Mouse (Mus musculus) midbrain, embryonic 11.5 days (tissue): ENCODE results near the gene Foxk1. TPM values are rescaled to one million over a fixed set of nuclear protein-coding genes. Genes with fewer than 3 reads are reported as not detected.

Source experiments
- ATAC-seq: fragments of 200-750 bp; cut with Nextera tagmentation; 2 replicates; pipeline ENCODE4 v1.8.0; 2017; ENCODE audit warnings: moderate TSS enrichment, moderate library complexity; ENCODE audit not compliant: low FRiP score
- DNase-seq: peaks from one replicate; pipeline ENCODE4 v3.0.0; 2015; ENCODE audit warnings: low spot score; ENCODE audit errors: missing footprints
- H3K27ac ChIP-seq: fragments of 300-500 bp; sonication (generic); 2 replicates; pipeline ENCODE4 v1.5.1; 2014; ENCODE audit warnings: low read depth, low read length
- H3K27me3 ChIP-seq: fragments of 300-500 bp; sonication (generic); 2 replicates; pipeline ENCODE4 v1.6.1; 2014; ENCODE audit warnings: mild to moderate bottlenecking, low read length, moderate library complexity, mixed read lengths; ENCODE audit not compliant: control insufficient read depth, insufficient read depth
- H3K36me3 ChIP-seq: fragments of 300-500 bp; sonication (generic); 2 replicates; pipeline ENCODE4 v1.6.1; 2014; ENCODE audit warnings: mild to moderate bottlenecking, low read length, moderate library complexity, mixed read lengths; ENCODE audit not compliant: control insufficient read depth, insufficient read depth
- H3K4me1 ChIP-seq: fragments of 300-500 bp; sonication (generic); 2 replicates; pipeline ENCODE4 v1.6.1; 2014; ENCODE audit warnings: low read length; ENCODE audit not compliant: control insufficient read depth, insufficient read depth
- H3K4me2 ChIP-seq: fragments of 300-500 bp; sonication (generic); 2 replicates; pipeline ENCODE4 v1.6.1; 2014; ENCODE audit warnings: mild to moderate bottlenecking, moderate library complexity
- H3K4me3 ChIP-seq: fragments of 300-500 bp; sonication (generic); 2 replicates; pipeline ENCODE4 v1.5.1; 2014; ENCODE audit warnings: low read depth, low read length
- H3K9ac ChIP-seq: fragments of 300-500 bp; sonication (generic); 2 replicates; pipeline ENCODE4 v1.6.1; 2014; ENCODE audit warnings: low read length
- H3K9me3 ChIP-seq: fragments of 300-500 bp; sonication (generic); 2 replicates; pipeline ENCODE4 v1.6.1; 2016; ENCODE audit warnings: low read length; ENCODE audit not compliant: control insufficient read depth
- WGBS: fragments of 180-500 bp; shearing (Covaris S2); extraction: QIAGEN DNeasy Blood & Tissue Kit; methylation state at CpG from one replicate; pipeline ENCODE4 v1.1.7; 2014; 5-methylcytosine and 5-hydroxymethylcytosine counted together
- polyA plus RNA-seq: library from polyadenylated mRNA; unstranded; fragments of >200 nt; fragmentation: Nextera tagmentation; extraction: Ambion mirVana; gene quantifications from 2 replicates; pipeline ENCODE4 v1.2.1, GENCODE M21; 2014

The Foxk1 gene
- polyA plus RNA-seq, 1 experiment from 2014 or later, result 4.0 TPM

- no peaks in the 10 kb centered on the region for H3K9me3 ChIP-seq
- 86% methylated on average over 4 of the region's 4 CpGs for WGBS
These were observed 30.7 kb upstream of the Foxk1 start for GRCm38 (mm10) chr5:142370406-142371171.

GRCm38 (mm10) chr5:142371172-142372155 lies 29.8 kb upstream of the Foxk1 start:
- H3K4me1 ChIP-seq, result peaks cover 41% of the 10 kb centered on the region
- no peak overlapping the region for H3K4me3 ChIP-seq
- ATAC-seq (peak; percentile 74), DNase-seq (peak; percentile 96)
- WGBS, result 2% methylated on average over 24 of the region's 24 CpGs
- H3K9me3 ChIP-seq, result no peaks in the 10 kb centered on the region
- H3K27me3 ChIP-seq, result no peaks in the 10 kb centered on the region
- peak overlapping the region; percentile 46 for H3K9ac ChIP-seq
- H3K27ac ChIP-seq, result peak overlapping the region; percentile 99
- H3K36me3 ChIP-seq, result no peaks in the 10 kb centered on the region
- H3K4me2 ChIP-seq, result peak overlapping the region; percentile 19

More at GRCm38 (mm10) chr5:142370406-142371171, 30.7 kb upstream of the Foxk1 start:
- peaks cover 41% of the 10 kb centered on the region for H3K4me1 ChIP-seq
- peak overlapping the region; percentile 19; the same call in 1 of the 2 replicates for H3K4me2 ChIP-seq
- no peaks in the 10 kb centered on the region for H3K27me3 ChIP-seq
- peak overlapping the region; percentile 46; the same call in 1 of the 2 replicates for H3K9ac ChIP-seq
- H3K4me3 ChIP-seq, result no peak overlapping the region
- ATAC-seq, result no peak
- peak overlapping the region; percentile 99 for H3K27ac ChIP-seq
- no peaks in the 10 kb centered on the region for H3K36me3 ChIP-seq
- no peak for DNase-seq

- Histone ChIP-seq H3K4me2 (peak overlapping the region; percentile 6; the same call in 1 of the 2 replicates), H3K9ac (peak overlapping the region; percentile 35; the same call in 1 of the 2 replicates), H3K4me3 (no peak overlapping the region), H3K9me3 (no peaks in the 10 kb centered on the region), H3K27me3 (no peaks in the 10 kb centered on the region), H3K36me3 (no peaks in the 10 kb centered on the region), H3K27ac (peak overlapping the region; percentile 99), H3K4me1 (peaks cover 35% of the 10 kb centered on the region)
- DNase-seq (peak; percentile 94), ATAC-seq (no peak)
- 8% methylated on average over 6 of the region's 6 CpGs for WGBS
These were observed 29.1 kb upstream of the Foxk1 start for GRCm38 (mm10) chr5:142372207-142372606.

GRCm38 (mm10) chr5:142374343-142374742 lies 27.0 kb upstream of the Foxk1 start:
- Histone ChIP-seq H3K9me3 (no peaks in the 10 kb centered on the region), H3K27ac (no peak overlapping the region), H3K4me2 (no peak overlapping the region), H3K4me1 (peaks cover 24% of the 10 kb centered on the region), H3K9ac (no peak overlapping the region), H3K27me3 (no peaks in the 10 kb centered on the region), H3K36me3 (no peaks in the 10 kb centered on the region), H3K4me3 (no peak overlapping the region)
- DNase-seq, result no peak
- ATAC-seq, result no peak
- WGBS, result 92% methylated on average over 9 of the region's 9 CpGs

GRCm38 (mm10) chr5:142375641-142376040 lies 25.7 kb upstream of the Foxk1 start:
- ATAC-seq (no peak), DNase-seq (no peak)
- Histone ChIP-seq H3K27ac (no peak overlapping the region), H3K36me3 (no peaks in the 10 kb centered on the region), H3K4me1 (peaks cover 24% of the 10 kb centered on the region), H3K9ac (no peak overlapping the region), H3K9me3 (no peaks in the 10 kb centered on the region), H3K4me3 (no peak overlapping the region), H3K4me2 (no peak overlapping the region), H3K27me3 (no peaks in the 10 kb centered on the region)
- 97% methylated on average over 5 of the region's 5 CpGs for WGBS

GRCm38 (mm10) chr5:142376071-142376470 lies 25.2 kb upstream of the Foxk1 start:
- H3K27ac ChIP-seq, result no peak overlapping the region
- no peaks in the 10 kb centered on the region for H3K9me3 ChIP-seq
- H3K36me3 ChIP-seq, result no peaks in the 10 kb centered on the region
- no peak overlapping the region for H3K9ac ChIP-seq
- H3K27me3 ChIP-seq, result no peaks in the 10 kb centered on the region
- no peak overlapping the region for H3K4me3 ChIP-seq
- no peak overlapping the region for H3K4me2 ChIP-seq
- WGBS, result 89% methylated on average over 6 of the region's 6 CpGs
- ATAC-seq, result no peak
- no peak for DNase-seq
- peaks cover 19% of the 10 kb centered on the region for H3K4me1 ChIP-seq

- Histone ChIP-seq H3K36me3 (no peaks in the 10 kb centered on the region), H3K4me3 (no peak overlapping the region), H3K4me1 (peaks cover 4% of the 10 kb centered on the region), H3K4me2 (no peak overlapping the region), H3K27ac (no peak overlapping the region), H3K9ac (no peak overlapping the region), H3K9me3 (no peaks in the 10 kb centered on the region), H3K27me3 (no peaks in the 10 kb centered on the region)
- WGBS, result 76% methylated on average over 2 of the region's 2 CpGs
- no peak for DNase-seq
- ATAC-seq, result no peak
These were observed 23.2 kb upstream of the Foxk1 start for GRCm38 (mm10) chr5:142378068-142378467.

- no peaks in the 10 kb centered on the region for H3K9me3 ChIP-seq
- H3K4me1 ChIP-seq, result peaks cover 12% of the 10 kb centered on the region
- H3K4me3 ChIP-seq, result no peak overlapping the region
- no peak overlapping the region for H3K4me2 ChIP-seq
- no peak overlapping the region for H3K9ac ChIP-seq
- no peaks in the 10 kb centered on the region for H3K27me3 ChIP-seq
- no peaks in the 10 kb centered on the region for H3K36me3 ChIP-seq
- no peak overlapping the region for H3K27ac ChIP-seq
- DNase-seq, result no peak
- WGBS, result 70% methylated on average over 6 of the region's 6 CpGs
- ATAC-seq, result no peak
These were observed 20.8 kb upstream of the Foxk1 start for GRCm38 (mm10) chr5:142380491-142380890.
